Mouse (Mus musculus) heart, embryonic 11.5 days (tissue): Measurements from ENCODE around the gene Fbxl18. TPM values are rescaled to one million over a fixed set of nuclear protein-coding genes. Genes with fewer than 3 reads are reported as not detected.
"Not testable (repeated sequence)": the region's sequence is repeated elsewhere in the genome, so short reads cannot be mapped to it uniquely, and the experiment has no call there.

Experiments used
- ATAC-seq: fragments of 200-750 bp; cut with Nextera tagmentation; replicated peaks from 2 replicates; pipeline ENCODE4 v1.8.0; 2017; ENCODE audit warnings: moderate library complexity; ENCODE audit not compliant: insufficient number of reproducible peaks, low FRiP score, low TSS enrichment
- H3K27ac ChIP-seq: fragments of 300-500 bp; sonication (generic); 2 replicates; pipeline ENCODE4 v1.5.1; 2014; ENCODE audit warnings: mild to moderate bottlenecking, low read depth, low read length
- H3K27me3 ChIP-seq: fragments of 300-500 bp; sonication (generic); 2 replicates; pipeline ENCODE4 v1.6.1; 2014; ENCODE audit warnings: mild to moderate bottlenecking, low read length, mixed read lengths; ENCODE audit not compliant: control insufficient read depth, insufficient read depth
- H3K36me3 ChIP-seq: fragments of 300-500 bp; sonication (generic); 2 replicates; pipeline ENCODE4 v1.6.1; 2014; ENCODE audit warnings: mild to moderate bottlenecking, low read length, moderate library complexity, mixed read lengths; ENCODE audit not compliant: control insufficient read depth, insufficient read depth
- H3K4me1 ChIP-seq: fragments of 300-500 bp; sonication (generic); 2 replicates; pipeline ENCODE4 v1.6.1; 2014; ENCODE audit warnings: low read length; ENCODE audit not compliant: control insufficient read depth, insufficient read depth
- H3K4me2 ChIP-seq: fragments of 300-500 bp; sonication (generic); 2 replicates; pipeline ENCODE4 v1.6.1; 2014; ENCODE audit warnings: mild to moderate bottlenecking, moderate library complexity
- H3K4me3 ChIP-seq: fragments of 300-500 bp; sonication (generic); 2 replicates; pipeline ENCODE4 v1.5.1; 2014; ENCODE audit warnings: low read depth, low read length
- H3K9ac ChIP-seq: fragments of 300-500 bp; sonication (generic); 2 replicates; pipeline ENCODE4 v1.6.1; 2014; ENCODE audit warnings: mild to moderate bottlenecking, low read depth, low read length, moderate library complexity
- H3K9me3 ChIP-seq: fragments of 300-500 bp; sonication (generic); replicated peaks from 2 replicates; pipeline ENCODE4 v1.6.1; 2016; ENCODE audit warnings: low read length; ENCODE audit not compliant: control insufficient read depth
- WGBS: fragments of 180-500 bp; shearing (Covaris S2); extraction: QIAGEN DNeasy Blood & Tissue Kit; methylation state at CpG from one replicate; pipeline ENCODE4 v1.1.7; 2014; ENCODE audit not compliant: insufficient replicate concordance; 5-methylcytosine and 5-hydroxymethylcytosine counted together
- polyA plus RNA-seq: library from polyadenylated mRNA; unstranded; fragments of >200 nt; fragmentation: Nextera tagmentation; extraction: Ambion mirVana; gene quantifications from 2 replicates; pipeline ENCODE4 v1.2.1, GENCODE M21; 2014

The Fbxl18 gene
- polyA plus RNA-seq, 1 experiment from 2014 or later: 8.0 TPM

DNA sequence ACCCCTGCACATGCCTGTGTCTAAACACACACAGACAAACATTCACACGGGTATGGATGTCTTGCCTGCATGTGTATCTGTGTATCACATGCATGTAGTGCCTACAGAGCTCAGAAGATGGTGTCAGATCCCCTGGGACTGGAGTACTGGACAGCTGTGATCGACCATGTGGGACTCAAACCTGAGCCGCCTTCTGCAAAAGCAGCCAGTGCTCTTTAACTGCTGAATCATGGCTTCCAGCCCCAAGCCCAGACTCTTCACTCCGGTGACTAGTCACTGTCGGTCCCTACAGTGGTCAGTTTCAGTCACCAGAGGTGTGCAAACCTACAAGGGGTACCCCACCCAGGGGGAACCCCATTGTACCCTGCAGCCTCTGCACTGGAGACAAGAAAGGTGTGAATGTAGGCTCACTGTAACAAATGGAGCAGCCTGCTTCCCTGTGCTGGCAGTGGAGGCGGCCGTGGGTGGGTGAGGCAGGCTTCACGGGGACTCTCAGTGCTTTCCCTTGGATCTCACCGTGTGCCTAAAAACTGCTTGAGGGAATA, 3.9 kb upstream of the Fbxl18 start:
- H3K4me3 ChIP-seq: no peak overlapping the region
- no peak overlapping the region for H3K9ac ChIP-seq
- no peak overlapping the region for H3K4me2 ChIP-seq
- WGBS: 80% methylated on average over 9 of the region's 9 CpGs
- peaks cover 6% of the 10 kb centered on the region for H3K4me1 ChIP-seq
- peaks cover 21% of the 10 kb centered on the region for H3K36me3 ChIP-seq
- H3K27me3 ChIP-seq: no peaks in the 10 kb centered on the region
- H3K9me3 ChIP-seq: no peaks in the 10 kb centered on the region
- no peak for ATAC-seq
- H3K27ac ChIP-seq: no peak overlapping the region

DNA sequence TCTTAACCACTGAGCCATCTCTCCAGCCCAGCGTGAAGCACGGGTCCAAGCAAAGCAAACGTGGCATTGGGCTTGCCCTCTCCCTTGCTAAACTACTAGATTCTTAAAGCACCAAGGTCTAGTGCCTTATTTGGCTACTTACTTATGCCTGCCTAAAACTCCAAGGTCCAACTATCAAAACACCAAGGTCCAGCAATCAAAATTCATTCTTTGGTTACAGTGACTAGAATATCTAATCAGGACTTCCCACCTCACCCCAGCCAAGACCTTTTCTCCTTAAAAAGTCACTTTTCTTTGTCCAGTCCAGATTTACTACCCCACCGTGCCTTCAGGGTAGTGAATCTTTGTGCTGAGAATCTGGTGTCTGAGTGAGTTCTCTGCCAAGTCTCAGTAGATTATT, 3.1 kb upstream of the Fbxl18 start:
- no peak for ATAC-seq
- Histone ChIP-seq H3K4me3 (no peak overlapping the region), H3K4me2 (no peak overlapping the region), H3K4me1 (peaks cover 7% of the 10 kb centered on the region), H3K36me3 (peaks cover 15% of the 10 kb centered on the region), H3K9me3 (no peaks in the 10 kb centered on the region), H3K9ac (no peak overlapping the region), H3K27me3 (no peaks in the 10 kb centered on the region), H3K27ac (no peak overlapping the region)
- 80% methylated on average over 4 of the region's 4 CpGs for WGBS

DNA sequence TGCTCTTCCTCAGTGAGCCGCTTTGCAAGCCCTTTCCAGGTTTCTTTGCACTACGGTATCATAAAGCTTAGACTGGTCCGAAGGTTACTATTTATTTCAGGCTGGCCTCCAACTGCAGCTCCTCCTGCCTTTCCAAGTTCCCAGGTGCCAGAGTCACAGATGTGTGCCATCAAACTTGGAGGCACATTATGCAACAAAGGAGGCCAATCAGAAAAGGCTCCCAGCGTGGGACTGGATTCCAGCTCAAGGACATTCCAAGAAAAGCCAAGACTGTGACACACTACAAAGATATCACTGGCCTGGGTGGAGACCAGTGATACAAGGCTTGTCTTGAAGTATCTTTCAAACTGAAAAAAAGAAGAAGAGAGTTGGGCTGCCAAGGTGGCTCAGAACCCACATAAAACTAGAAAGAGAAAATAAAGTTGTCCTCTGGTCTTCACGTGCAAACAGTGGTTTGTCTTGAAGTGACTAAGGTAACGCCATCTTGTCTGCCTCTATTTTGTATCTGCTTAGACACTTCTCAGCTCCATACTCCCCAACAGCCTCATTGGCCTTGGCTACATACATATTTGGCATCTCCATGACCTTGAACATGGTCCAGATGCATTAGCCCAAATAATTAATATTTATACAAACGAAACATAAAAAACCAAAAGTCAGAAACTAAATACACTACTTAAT, 2.5 kb upstream of the Fbxl18 start:
- Histone ChIP-seq H3K9me3 (no peaks in the 10 kb centered on the region), H3K4me2 (no peak overlapping the region), H3K4me1 (peaks cover 7% of the 10 kb centered on the region), H3K9ac (no peak overlapping the region), H3K27me3 (no peaks in the 10 kb centered on the region), H3K4me3 (no peak overlapping the region), H3K27ac (no peak overlapping the region), H3K36me3 (peaks cover 9% of the 10 kb centered on the region)
- WGBS: 88% methylated on average over 7 of the region's 7 CpGs
- ATAC-seq: no peak

GRCm38 (mm10) chr5:142896713-142897112, 1.5 kb upstream of the Fbxl18 start:
- 84% methylated on average over 5 of the region's 5 CpGs for WGBS
- Histone ChIP-seq H3K27me3 (no peaks in the 10 kb centered on the region), H3K27ac (no peak overlapping the region), H3K4me2 (no peak overlapping the region), H3K9me3 (no peaks in the 10 kb centered on the region), H3K4me3 (no peak overlapping the region), H3K9ac (no peak overlapping the region), H3K36me3 (peaks cover 5% of the 10 kb centered on the region), H3K4me1 (peaks cover 7% of the 10 kb centered on the region)
- no peak for ATAC-seq

- no peaks in the 10 kb centered on the region for H3K9me3 ChIP-seq
- no peaks in the 10 kb centered on the region for H3K27me3 ChIP-seq
- peaks cover 5% of the 10 kb centered on the region for H3K36me3 ChIP-seq
- WGBS: 72% methylated on average over 10 of the region's 10 CpGs
- no peak overlapping the region for H3K27ac ChIP-seq
- ATAC-seq: no peak
- no peak overlapping the region for H3K9ac ChIP-seq
- peak overlapping the region; percentile 81; the same call in 1 of the 2 replicates for H3K4me3 ChIP-seq
- peak overlapping the region; percentile 94 for H3K4me2 ChIP-seq
- peaks cover 7% of the 10 kb centered on the region for H3K4me1 ChIP-seq
Measured at GRCm38 (mm10) chr5:142896192-142896591, 971 bp upstream of the Fbxl18 start.

DNA sequence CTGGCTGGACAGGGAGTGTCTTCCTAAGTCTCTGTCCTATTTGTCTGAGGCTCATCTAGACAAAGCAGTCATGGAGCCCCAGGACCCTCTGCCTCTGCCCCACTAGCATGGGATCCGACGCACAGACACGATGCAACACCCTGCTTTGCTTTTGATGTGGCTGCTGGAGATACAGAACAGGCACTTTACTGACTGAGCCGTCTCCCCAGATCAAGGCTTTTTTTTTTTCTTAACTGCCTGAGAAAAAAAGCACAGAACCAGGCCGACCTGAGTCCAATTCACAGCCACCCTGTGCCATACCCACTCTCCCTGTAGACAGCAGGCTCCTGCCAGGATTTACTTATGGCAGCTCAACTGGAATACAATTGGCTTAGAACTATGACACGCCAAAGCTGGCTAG, 3.8 kb downstream of the Fbxl18 start:
- no peaks in the 10 kb centered on the region for H3K9me3 ChIP-seq
- no peaks in the 10 kb centered on the region for H3K27me3 ChIP-seq
- H3K9ac ChIP-seq: no peak overlapping the region
- no peak overlapping the region for H3K4me3 ChIP-seq
- H3K4me2 ChIP-seq: no peak overlapping the region
- ATAC-seq: no peak
- H3K36me3 ChIP-seq: peaks cover 4% of the 10 kb centered on the region
- peaks cover 7% of the 10 kb centered on the region for H3K4me1 ChIP-seq
- H3K27ac ChIP-seq: no peak overlapping the region
- WGBS: 66% methylated on average over 6 of the region's 6 CpGs

- not testable (repeated sequence) for H3K27me3 ChIP-seq, H3K9me3 ChIP-seq, H3K4me2 ChIP-seq, H3K9ac ChIP-seq, H3K4me3 ChIP-seq, H3K4me1 ChIP-seq, H3K27ac ChIP-seq, ATAC-seq
- peaks cover 27% of the 10 kb centered on the region for H3K36me3 ChIP-seq
- 77% methylated on average over 3 of the region's 3 CpGs for WGBS
Measured at GRCm38 (mm10) chr5:142887533-142887932, 7.7 kb downstream of the Fbxl18 start.

DNA sequence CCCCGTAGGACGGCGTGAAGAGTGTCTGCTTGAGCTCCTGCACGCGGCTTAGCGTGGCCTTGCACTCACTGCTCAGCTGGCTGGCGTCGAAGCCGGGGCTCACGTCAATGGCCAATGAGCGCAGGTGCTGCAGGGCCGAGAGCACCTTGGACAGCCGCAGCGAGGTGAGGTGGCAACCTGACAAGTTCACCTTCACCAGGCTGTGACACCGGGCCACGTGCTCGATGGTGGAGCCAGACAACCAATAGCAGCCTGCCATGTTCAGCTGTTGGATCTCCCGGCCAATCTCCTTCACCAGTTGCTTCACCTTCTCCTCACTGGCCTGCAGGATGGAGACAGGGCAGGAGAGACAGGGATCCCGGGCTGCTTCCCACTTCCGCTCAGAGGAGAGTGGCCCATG, 8.5 kb downstream of the Fbxl18 start:
- H3K9me3 ChIP-seq: no peaks in the 10 kb centered on the region
- ATAC-seq: no peak
- no peaks in the 10 kb centered on the region for H3K27me3 ChIP-seq
- no peak overlapping the region for H3K27ac ChIP-seq
- WGBS: 91% methylated on average over 20 of the region's 20 CpGs
- peaks cover 27% of the 10 kb centered on the region for H3K36me3 ChIP-seq
- H3K4me3 ChIP-seq: no peak overlapping the region
- H3K9ac ChIP-seq: no peak overlapping the region
- peaks cover 2% of the 10 kb centered on the region for H3K4me1 ChIP-seq
- no peak overlapping the region for H3K4me2 ChIP-seq

GRCm38 (mm10) chr5:142886181-142886580, 9.0 kb downstream of the Fbxl18 start:
- no peaks in the 10 kb centered on the region for H3K27me3 ChIP-seq
- peaks cover 27% of the 10 kb centered on the region for H3K36me3 ChIP-seq
- H3K9ac ChIP-seq: no peak overlapping the region
- H3K4me2 ChIP-seq: no peak overlapping the region
- no peak overlapping the region for H3K4me3 ChIP-seq
- WGBS: 93% methylated on average over 19 of the region's 19 CpGs
- H3K9me3 ChIP-seq: no peaks in the 10 kb centered on the region
- peaks cover 7% of the 10 kb centered on the region for H3K4me1 ChIP-seq
- ATAC-seq: no peak
- H3K27ac ChIP-seq: no peak overlapping the region
